Mouse (Mus musculus) testis, adult 2 months (tissue): ENCODE measurements at regions not wholly inside any gene's neighbourhood (a gene's known extent, or its start where the extent isn't known, plus 50 kb on each side); places are given as distances from the start of the nearest gene placed in this dataset.

Source experiments
- H3K27ac ChIP-seq: fragments of 200-500 bp; 2 replicates; pipeline ENCODE4 v1.5.1; 2012; ENCODE audit warnings: low read depth, low read length; ENCODE audit not compliant: control insufficient read depth, insufficient read depth
- H3K27me3 ChIP-seq: fragments of 200-500 bp; 2 replicates; pipeline ENCODE4 v1.6.1; 2012; ENCODE audit warnings: mild to moderate bottlenecking, low read length, moderate library complexity; ENCODE audit not compliant: control insufficient read depth, insufficient read depth
- H3K36me3 ChIP-seq: fragments of 200-500 bp; 2 replicates; pipeline ENCODE4 v1.6.1; 2012; ENCODE audit warnings: mild to moderate bottlenecking, low read length; ENCODE audit not compliant: control insufficient read depth, insufficient read depth
- H3K4me1 ChIP-seq: fragments of 200-500 bp; 2 replicates; pipeline ENCODE4 v1.6.1; 2012; ENCODE audit warnings: low read length; ENCODE audit not compliant: control insufficient read depth, insufficient read depth
- H3K4me3 ChIP-seq: fragments of 200-500 bp; 2 replicates; pipeline ENCODE4 v1.5.1; 2012; ENCODE audit warnings: low read depth, mild to moderate bottlenecking, low read length, moderate library complexity, mixed read lengths; ENCODE audit not compliant: control insufficient read depth
- CTCF ChIP-seq: fragments of 200-500 bp; IDR thresholded peaks from 2 replicates; pipeline ENCODE4 v1.5.1; 2012; ENCODE audit warnings: low read depth, mild to moderate bottlenecking, inconsistent platforms, low read length, moderate library complexity; ENCODE audit not compliant: control insufficient read depth, insufficient read depth, insufficient replicate concordance
- POLR2A ChIP-seq: fragments of 200-500 bp; IDR thresholded peaks from 2 replicates; pipeline ENCODE4 v1.6.1; 2012; ENCODE audit warnings: low read depth, mild to moderate bottlenecking, inconsistent platforms, low read length, moderate library complexity; ENCODE audit not compliant: control insufficient read depth

DNA sequence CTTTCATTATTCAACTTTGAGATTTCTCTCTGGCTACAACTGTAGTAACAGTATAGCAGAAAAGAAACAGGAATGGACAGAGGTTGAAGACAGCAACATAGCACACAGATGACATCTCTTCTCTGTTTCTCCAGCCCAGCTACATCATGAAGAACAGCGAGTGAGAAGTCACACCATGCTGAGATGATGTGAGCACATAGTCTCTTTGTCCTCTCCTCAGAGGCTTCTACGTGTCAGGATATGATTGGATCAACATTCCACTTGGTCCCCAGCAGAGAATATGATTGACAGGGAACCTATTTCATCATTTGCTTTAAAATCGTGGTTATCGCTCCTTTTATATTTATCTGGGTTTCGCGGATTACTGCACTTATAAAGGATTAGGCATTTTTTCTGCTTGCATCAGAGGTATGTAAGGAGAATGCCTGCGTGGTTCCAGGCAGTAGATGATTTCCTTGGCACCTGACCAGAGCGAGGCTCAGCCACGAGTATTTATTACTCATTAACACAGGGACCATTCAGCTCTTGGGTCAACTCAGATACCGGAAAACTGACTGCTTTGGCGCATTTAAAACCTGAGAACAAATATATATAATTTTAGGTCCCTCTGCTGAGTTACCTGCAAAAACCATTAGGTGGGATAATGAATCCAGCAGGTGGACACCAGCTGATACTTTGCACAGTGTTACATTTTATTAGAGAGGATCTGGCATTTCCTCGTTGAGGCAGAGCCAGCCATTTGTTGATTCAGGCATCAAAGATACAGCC, 237.9 kb upstream of the Gm5148 start:
- Histone ChIP-seq H3K27ac (no peak overlapping the region), H3K36me3 (no peaks in the 10 kb centered on the region), H3K4me1 (no peaks in the 10 kb centered on the region), H3K4me3 (no peak overlapping the region), H3K27me3 (no peaks in the 10 kb centered on the region)
- TF ChIP-seq POLR2A (no peak), CTCF (no peak)

DNA sequence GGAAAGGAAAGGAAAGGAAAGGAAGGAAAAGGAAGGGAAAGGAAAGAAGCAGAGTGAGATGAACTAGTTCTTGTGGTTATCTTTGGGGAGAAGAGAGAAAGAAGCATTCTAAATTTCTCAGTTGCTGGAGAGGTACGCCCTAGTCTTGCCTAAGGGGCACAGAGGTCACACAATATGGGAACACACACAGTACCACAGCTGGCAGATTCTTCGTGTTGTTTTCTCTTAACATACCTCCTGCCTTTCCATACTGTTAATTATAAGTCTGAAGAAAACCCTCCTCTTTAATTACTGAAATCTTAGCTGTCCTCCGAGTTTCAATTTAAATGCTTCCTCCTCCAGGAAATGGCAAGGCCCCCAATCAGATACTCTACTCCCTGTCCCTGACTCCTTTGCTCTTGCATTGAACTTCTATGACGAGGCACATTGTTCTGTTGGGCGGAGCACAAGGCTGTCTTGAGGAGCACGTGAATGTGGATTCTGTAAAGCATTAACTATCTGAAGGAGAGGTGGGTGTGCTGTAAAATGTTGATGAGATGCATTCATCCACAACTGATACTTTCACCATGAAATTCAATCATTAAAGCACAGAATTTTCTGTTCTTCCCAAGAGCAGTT, 234.2 kb upstream of the Gm5148 start:
- no peak for TF ChIP-seq CTCF
- TF ChIP-seq POLR2A: no peak
- Histone ChIP-seq H3K27ac (no peak overlapping the region), H3K27me3 (no peaks in the 10 kb centered on the region)

DNA sequence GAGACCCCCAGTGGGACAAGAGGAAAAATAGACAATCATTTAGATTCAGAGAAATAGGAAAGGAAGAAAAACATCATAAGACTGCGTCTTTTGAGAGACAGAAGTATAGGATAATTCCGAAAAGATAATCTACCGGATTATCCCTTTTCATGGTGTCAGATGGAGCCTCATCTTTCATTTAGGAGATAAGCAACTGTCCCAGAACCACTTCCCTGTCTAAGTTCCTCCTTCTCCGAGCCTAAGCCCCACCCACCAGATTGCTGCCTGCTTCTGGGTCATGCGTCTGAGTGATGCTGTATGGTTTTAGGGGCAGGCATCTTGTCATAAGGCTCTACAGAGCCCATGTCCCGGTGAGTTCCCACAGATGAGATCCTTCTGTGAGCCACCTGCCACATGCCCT, 232.3 kb upstream of the Gm5148 start:
- Histone ChIP-seq H3K27ac (no peak overlapping the region), H3K4me1 (no peaks in the 10 kb centered on the region), H3K4me3 (no peak overlapping the region), H3K27me3 (no peaks in the 10 kb centered on the region), H3K36me3 (no peaks in the 10 kb centered on the region)
- TF ChIP-seq CTCF: no peak
- no peak for TF ChIP-seq POLR2A

More for the DNA sequence above, 234.2 kb upstream of the Gm5148 start:
- Histone ChIP-seq H3K36me3 (no peaks in the 10 kb centered on the region), H3K4me1 (no peaks in the 10 kb centered on the region), H3K4me3 (no peak overlapping the region)

DNA sequence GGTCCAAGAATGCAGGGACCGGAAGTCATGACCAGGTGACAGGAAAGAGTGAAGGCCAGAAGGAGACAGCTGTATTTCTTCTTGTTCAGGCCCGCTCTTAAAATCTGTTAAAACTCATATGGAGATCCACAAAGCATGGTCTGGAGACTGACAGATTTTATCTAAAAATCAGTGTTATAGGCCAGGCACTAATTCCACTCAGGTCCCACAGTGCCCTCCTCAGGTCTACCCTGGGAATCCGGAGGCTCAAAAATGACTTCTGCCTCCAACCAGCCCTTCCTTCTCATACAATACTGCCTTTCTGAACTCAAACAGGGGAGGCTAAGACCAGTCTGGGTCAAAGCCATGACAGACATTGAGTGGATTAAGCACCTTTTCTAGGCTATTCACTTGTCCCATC, 228.6 kb upstream of the Gm5148 start:
- Histone ChIP-seq H3K4me3 (no peak overlapping the region), H3K27me3 (no peaks in the 10 kb centered on the region), H3K4me1 (no peaks in the 10 kb centered on the region), H3K36me3 (no peaks in the 10 kb centered on the region), H3K27ac (no peak overlapping the region)
- TF ChIP-seq CTCF: no peak
- TF ChIP-seq POLR2A: no peak

DNA sequence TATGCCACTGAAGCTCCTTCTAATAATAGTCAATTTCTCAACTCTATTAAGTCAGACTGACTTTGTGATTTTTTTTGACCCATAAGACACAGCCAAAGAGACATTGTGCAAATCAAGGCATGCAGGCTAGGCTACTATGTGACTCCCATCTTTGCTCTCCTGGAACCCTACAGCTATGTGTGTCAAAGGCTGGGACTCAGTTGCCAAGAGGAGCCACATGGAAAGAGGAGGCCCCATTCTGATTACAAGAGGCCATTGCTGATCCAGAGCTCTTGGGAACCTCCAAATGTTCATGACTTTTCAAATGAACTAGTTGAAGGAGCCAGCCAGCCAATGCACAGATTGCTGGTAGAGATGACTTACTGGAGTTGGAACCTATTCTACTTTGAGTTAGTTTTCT, 228.0 kb upstream of the Gm5148 start:
- no peak overlapping the region for H3K27ac ChIP-seq
- no peaks in the 10 kb centered on the region for H3K4me1 ChIP-seq
- no peaks in the 10 kb centered on the region for H3K27me3 ChIP-seq
- no peaks in the 10 kb centered on the region for H3K36me3 ChIP-seq
- TF ChIP-seq CTCF: no peak
- no peak for TF ChIP-seq POLR2A
- no peak overlapping the region for H3K4me3 ChIP-seq

DNA sequence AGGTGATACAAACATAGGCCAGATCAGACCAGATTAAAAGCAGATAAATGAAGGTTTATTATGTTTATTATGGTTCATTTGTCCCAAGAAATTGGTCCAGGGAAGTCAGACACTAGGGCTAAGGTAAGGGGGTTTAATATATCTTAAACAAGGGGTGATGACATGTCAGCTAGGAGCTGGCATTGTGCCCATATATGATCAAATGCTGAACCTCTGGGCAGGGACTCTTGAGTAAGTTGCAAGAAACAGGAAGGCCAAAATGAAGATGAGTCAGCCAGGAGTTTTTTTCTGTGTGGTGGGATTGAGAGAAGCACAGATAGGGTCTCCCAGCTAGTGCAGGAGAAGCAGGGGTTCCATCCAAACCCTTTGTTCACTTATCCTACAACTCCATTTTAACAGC, 219.4 kb upstream of the Gm5148 start:
- no peaks in the 10 kb centered on the region; the same call in 1 of the 2 replicates for H3K4me1 ChIP-seq
- TF ChIP-seq POLR2A (no peak), CTCF (no peak)
- H3K36me3 ChIP-seq: no peaks in the 10 kb centered on the region
- no peak overlapping the region for H3K4me3 ChIP-seq
- H3K27me3 ChIP-seq: no peaks in the 10 kb centered on the region
- no peak overlapping the region for H3K27ac ChIP-seq

DNA sequence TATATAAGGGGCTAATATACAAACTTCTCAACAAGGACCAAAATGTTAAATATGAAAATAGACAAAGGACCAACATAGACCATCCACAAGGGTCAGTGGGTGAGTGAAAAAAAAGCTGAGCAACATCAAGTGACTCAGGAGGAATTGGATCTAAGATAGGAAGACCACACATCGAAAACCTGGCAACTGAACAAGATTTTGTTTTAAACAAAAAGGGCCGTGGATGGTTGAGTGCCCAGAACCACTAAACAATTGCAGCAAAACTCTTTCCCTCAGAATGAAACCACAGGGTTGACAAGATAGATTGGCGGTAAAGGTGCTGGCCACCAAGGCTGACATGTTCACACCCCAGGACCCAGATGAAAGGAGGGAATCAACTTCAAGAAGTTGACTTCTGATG, 215.7 kb upstream of the Gm5148 start:
- Histone ChIP-seq H3K36me3 (no peaks in the 10 kb centered on the region), H3K4me1 (no peaks in the 10 kb centered on the region; the same call in 1 of the 2 replicates), H3K27ac (no peak overlapping the region), H3K4me3 (no peak overlapping the region), H3K27me3 (no peaks in the 10 kb centered on the region)
- TF ChIP-seq POLR2A (no peak), CTCF (no peak)
